Mouse (Mus musculus): ENCODE data around the gene Rbck1.
"Not testable (repeated sequence)": the region's sequence is repeated elsewhere in the genome, so short reads cannot be mapped to it uniquely, and the experiment has no call there.

The Rbck1 gene

DNA sequence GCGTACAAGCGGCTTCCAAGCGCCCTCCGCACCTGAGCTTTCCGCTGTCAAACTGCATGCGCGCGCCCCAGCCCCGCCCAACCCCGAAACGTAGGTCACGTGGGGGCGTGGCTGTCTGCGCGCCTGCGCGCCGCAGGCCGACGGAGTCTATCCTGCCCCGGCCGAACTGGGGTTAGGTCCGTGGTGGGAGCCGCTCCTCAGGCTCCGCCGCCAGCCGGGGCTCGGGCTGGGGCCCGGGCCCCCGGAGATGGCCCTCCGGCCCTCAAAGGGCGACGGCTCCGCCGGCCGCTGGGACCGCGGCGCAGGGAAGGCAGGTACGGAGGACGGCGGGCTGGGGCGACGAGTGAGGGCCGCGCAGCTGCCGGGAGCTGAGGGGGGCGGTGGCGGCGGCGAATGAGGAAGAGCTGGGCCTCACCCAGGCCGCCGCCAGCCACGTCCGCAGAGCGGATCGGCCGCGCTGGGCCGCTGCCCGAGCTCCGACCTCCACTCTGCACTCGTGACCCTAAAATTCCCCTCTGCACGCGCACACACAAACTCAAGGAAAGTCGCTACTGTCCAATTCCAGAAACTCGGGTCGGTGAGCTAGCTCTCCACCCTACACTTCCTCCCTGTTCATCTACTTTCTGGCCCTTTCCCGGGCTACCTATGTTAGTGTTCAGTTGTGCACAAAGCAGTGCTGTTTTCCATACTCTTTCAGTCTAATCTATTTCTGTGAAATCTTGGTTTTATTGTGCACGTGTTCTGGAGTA is 38.6 kb downstream of the Rbck1 start, which contains the start of gene Tbc1d20:
Gene Tbc1d20, plus strand, starts transcription at position 102 of the 749 bp plus-strand sequence.
- DNase-seq: peak; percentile 90

DNA sequence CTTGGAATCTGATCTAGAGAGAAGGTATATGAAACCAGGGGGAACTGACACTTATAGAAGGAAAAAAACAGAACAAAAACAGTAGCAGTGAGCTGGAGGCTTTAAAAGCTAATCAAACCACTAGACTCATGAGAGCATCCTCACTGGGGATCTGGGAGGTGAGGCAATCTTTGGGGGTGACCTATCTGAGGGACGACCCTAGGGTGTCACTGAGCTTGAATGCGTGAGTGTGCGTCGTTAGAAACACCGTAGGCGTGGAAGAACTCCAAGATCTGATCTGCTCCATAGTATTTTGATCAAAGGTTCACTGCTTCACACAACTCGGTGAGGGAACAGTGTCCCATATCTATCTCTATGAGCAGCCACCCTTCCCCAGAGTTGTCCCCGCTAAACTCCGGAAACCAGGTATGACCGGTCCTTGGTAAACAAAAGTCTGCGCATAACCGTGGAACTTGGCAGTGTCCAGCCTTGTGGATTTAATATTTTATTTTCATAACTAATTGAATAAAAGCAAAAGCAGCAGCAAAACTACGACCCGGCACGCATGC is 39.2 kb downstream of the Rbck1 start:
- DNase-seq: no peak

DNA sequence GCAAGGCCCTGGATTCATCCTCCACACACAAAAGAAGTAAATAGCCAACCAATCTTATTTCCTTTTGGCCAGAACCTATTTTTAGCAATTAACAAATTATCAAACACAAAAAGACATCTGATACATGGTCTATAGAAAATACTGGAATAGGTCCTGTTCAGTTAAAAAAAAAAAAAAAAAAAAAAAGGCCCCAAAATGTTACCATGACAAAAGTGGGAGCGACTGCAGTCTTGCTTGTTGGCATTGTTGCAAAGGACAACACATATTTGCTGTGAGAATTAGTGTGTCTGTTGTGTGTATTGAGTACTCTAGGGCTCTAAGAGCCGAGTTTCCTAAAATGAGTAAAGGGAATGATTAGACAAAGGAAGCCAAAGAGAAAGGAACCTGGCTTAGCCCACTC is 40.0 kb downstream of the Rbck1 start:
- DNase-seq: no peak

DNA sequence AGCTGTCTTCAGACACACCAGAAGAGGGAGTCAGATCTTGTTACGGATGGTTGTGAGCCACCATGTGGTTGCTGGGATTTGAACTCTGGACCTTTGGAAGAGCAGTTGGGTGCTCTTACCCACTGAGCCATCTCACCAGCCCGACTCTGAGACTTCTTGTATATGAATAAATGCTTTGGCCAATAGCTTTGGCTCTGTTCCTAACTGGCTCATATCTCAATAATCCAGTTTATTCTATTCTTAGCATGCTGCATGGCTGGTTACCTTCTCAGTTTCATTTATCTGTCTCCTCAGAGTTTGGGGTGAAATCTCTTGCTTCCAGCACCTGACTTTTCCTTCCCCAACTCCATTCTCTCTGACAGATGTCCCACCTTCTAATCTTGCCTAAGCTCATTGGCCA is 42.8 kb downstream of the Rbck1 start:
- DNase-seq: not testable (repeated sequence)

DNA sequence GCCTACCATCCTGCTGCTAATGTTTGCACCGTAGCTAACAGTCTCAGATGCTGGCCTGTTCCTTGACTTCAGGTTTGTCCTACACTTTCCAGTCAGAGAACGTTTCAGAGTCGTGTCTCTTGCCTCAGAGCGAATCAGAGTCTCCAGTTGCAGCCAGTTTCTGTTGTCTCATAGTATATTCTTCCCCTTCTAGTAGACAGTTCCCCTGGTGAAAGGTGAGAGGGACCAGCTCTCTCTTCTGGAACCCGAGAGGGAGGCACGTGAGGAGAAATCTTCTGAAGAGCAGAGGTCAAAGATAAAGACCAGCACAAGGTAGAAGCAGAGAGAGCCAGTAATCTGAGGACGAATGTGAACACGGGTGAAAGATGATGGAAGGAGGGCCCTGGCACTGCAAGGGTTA is 44.4 kb downstream of the Rbck1 start:
- DNase-seq: no peak

DNA sequence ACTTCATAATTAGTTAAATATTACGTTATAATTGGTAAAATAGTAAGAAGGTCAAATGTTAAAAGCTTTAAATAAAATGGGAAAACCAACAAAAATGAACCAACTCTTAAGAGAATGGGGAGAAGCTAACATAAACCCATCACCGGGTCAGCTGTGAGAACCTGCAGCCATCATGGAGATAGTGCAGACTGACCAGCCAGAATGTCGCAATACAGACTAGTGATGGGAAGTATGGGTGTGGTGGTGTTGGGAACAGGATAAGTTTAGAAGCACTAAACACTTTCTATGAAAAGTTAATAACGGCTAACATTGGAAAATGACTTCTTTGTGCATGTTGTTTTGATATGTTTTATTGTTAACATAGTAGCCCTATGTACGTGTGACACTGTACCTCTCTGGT is 44.9 kb downstream of the Rbck1 start:
- no peak for DNase-seq

DNA sequence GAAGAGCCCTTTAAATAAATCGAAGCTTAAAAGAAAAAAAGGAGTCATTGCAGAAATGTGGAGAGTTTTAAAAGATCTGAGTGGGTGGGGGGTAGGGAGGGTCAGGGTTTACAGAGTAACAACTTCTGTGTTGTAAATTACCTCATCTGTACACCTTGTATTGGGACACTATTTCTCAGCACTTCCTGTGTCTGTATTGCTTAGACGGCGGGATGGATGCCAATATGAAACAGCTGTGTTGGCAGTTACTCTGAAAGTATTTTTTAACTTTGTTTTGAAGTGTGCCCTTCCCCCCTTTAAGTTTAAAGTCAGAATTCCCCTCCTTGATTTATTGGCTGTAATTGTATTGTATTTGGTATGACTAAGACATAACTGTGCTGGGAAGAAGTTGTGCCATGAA is 51.0 kb downstream of the Rbck1 start:
- DNase-seq: no peak

DNA sequence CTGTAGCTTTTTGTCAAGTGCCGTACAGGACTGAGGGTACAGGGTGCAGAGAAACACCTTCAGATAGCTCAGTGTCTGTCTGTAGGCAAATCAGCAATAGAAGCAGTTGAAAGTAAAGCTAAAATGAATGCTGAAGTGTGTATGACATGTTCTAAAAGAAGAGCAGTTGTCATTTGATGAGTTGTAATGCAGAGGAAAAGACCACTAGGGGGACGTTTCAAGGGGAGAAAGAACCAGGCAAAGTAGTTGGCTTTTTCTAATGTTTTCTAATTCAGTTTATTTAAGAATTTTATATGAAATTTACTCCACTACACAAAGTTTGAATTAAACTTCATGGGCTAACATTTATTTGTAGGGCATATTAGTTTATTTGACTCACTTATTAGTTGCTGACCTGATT is 58.8 kb downstream of the Rbck1 start:
- no peak for DNase-seq
